Mouse (Mus musculus) left cerebral cortex, postnatal 14 days (tissue): ENCODE measurements around the gene Smug1. TPM values are rescaled to one million over a fixed set of nuclear protein-coding genes. Genes with fewer than 3 reads are reported as not detected.

Experiments used
- DNase-seq, 2 experiments: peaks; one replicate each; pipeline ENCODE4 v3.0.0; 2021 to 2022; ENCODE audit warnings: low spot score in 2 of 2, mixed read lengths in 1 of 2
- intact Hi-C: fragments of 180-260 bp; cut with DNase I; formaldehyde crosslinking; loops from one replicate; pipeline ENCODE4 v1.15.1; 2025
- long read RNA-seq, 2 experiments: library from polyadenylated mRNA; stranded (forward); transcript quantifications; one replicate each; pipeline ENCODE4 v2.0.0; 2021
- total RNA-seq, 2 experiments: library from RNA; stranded (reverse); gene quantifications; 2 replicates each; pipeline ENCODE4 v1.2.3; 2021

Smug1 gene
- 10 to 100 TPM; 16.2 to 17.4 TPM for total RNA-seq
- long read RNA-seq, experiment 1, partial matches to known transcripts = 10 of 15 reads
- long read RNA-seq, experiment 1, other reads (novel, unspliced or antisense) = 3 of 15 reads
- long read RNA-seq, experiment 2, partial matches to known transcripts = 8 of 12 reads
- long read RNA-seq, experiment 2, other reads (novel, unspliced or antisense) = 1 of 12 reads

DNA sequence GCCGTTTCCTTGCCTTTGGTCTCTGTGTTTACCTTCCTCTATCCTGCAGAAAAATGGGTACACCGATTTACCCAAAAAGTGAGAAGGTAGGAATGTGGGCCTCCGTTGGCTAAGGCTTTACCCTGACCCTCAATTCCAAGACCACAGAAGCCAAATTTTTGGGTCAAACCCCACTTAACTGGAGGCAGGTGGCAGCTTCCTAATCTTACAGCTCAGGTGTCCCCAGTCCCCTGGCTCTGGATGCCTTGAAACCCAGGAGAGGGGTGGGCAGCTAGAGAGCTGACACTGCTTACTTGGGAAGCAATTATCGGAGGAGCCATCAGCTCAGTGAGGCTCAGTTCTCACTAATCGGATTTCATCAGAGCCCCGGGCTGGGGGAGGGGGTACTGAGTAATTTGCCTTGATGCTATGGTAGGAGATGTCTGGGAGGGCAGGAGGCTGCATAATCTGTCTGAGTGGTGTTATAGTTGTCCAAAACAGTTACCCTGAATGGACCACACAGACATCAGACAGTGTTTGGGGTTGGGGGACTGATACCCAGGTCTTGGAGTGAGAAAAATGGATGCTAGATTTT, at the start of gene Smug1:
TSS of gene Smug1 (minus strand) at position 51 of the 574 bp plus-strand sequence.
- no peak for DNase-seq

DNA sequence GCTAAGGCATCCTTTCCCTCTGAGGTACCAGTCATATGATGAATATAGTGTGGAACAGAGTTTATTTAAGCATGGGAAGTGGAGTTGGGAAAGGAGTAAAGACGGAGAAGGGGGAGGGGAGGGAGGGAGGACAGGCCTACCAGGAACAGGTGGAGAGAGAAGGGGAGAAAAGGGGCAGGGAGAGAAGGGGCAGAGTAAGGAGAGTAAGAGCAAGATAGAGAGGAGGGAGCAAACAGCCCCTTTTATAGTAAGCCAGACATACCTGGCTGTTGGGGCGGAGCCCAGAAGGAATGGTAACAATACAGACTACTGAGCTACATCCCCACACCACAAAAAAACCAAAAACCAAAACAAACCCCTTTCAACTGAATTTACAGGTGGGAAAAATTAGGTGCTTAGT, 49.2 kb upstream of the Smug1 start:
- no peak for DNase-seq
- intact Hi-C loops = no loop called here

More for the DNA sequence above, at the start of gene Smug1:
- intact Hi-C loops = loop anchor here (10.0 kb wide), 1 partner anchor 422 kb away; no protein-coding TSS in a partner anchor

DNA sequence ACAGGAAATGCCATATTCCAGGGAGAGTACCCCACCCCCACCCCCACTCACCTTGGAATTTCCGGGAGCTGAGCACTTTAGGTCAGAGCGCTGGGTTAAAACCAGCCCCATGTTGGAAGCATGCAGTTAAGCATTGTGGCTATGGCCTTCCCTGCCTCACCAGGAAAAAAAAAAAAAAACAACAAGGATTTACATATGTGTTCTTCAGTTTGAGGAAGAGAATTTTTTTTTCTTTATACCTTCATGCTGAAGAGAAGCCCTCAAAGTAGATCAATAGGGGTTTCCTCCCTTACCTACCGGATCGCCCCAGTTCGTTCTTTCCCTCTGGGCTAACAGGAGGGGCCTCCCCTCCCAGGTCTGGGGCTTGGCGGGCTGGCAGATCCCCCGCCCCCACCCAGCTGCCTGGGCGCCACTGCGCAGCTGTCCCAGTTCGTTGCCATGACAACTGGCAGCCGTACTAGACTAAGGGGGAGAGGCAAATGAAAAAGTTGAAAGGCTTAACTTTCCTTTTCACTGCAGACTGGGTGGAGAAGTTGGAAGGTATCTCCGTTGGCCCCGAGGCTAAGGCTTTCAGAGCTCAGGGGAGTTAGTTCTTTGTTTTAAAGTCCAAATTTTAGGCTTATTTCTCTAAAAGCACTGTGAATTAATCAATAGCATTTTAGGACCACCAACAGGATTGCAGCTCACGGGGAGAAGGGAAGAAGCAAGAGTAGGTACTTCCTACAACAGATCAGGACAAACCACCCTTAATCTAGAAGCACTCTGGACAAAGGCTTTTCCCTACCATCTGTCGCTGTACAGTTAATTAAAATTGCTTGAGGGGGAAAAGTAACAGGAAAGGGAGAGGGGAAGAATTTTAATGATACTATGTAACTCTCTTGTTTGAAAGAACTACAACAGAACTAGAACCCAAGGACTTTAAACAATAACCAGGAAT, 48.3 kb upstream of the Smug1 start:
- peak; percentile 88 to 93 for DNase-seq
- intact Hi-C loops = no loop called here

DNA sequence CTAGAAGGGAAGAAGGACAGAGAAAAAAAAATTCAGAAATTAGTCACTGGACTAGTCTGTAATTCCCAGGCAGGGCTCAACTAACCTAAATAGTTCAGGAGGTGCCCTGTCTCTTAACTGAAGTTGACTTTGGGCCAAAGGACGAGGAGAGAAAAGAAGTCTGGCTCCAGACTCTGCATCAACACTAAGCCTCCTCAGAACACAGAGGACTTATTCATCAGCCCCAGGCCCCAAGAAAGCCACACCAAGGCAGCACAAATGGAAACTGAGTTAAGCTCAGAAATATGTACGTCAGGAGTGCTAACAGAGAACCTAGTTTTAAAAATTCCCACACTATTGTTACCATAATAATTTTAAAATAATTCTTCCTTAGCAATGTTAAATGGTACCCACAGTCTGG, 47.3 kb upstream of the Smug1 start:
- intact Hi-C loops = no loop called here
- DNase-seq = no peak

DNA sequence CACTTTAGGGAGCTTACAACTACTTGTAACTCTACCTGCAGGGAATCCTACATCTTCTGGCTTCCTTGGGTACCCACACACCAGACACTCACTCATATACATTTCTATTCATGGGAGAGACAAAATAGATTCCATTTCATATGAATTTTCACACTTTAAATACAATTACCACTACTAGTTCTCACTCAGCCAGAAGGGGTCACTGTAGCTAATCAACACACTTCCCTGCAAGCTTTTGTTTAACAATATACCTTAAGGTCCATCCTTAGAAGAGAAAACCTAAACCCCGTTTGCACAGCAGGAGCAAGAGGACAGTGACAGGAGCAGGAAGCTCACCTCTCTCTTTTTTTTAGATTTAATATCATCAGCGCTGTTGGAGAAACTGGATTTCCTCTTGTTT, 38.3 kb upstream of the Smug1 start:
- intact Hi-C loops = loop anchor here (5.0 kb wide), 1 partner anchor 37 kb away; the partner anchor contains the start of gene Hnrnpa1
- no peak for DNase-seq

DNA sequence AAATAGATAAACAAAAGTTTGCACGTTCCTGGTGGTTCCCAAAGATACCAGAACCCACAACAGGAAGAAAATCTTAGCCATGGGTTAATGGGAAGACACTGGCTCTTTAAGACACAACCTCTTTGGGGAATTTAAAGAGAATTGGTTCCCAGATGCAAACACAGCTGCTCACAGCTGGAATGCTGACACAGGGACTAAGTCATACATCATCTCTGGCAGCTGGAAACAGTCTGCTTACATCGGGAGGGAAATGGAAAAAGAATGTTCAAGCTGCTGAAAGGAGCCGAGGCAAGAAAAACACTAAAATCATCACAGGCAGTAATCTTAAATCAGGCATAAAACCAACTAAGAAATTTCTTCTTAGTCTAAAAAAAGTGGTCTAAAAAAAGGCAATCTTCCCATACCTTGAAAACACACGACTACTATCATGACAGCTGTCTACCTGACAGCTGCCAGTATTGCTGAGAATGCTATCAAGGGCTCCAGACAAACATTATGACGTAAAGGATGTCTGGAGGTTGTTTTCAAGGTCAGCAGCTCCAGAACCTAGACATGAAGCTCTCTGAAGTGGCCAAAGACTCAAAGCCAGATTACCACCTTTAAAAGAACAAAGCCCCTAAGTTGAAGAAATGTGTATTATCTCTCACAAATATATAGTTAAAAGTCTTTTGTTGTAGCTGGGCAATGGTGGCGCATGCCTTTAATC, 35.3 kb upstream of the Smug1 start:
- DNase-seq = no peak
- intact Hi-C loops = no loop called here

DNA sequence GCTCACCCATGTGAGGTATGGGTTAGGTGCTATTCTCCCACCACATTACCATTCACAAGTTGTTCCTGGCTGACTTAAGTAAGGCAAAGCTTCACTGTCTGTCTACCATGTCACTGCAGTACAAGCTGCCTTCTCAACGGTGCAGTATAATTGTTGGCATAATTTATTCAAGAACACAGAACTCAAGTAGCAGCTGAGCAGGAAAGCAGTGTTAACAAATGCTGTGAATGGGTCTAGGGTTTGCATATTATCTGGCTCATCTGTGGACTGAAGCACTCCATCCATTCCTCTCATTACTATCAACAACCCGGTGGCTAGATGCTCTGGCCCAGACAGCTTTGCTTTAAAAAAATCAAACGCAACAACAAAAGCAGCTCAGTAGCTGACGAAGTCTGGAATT, 30.9 kb upstream of the Smug1 start:
- no peak for DNase-seq
- intact Hi-C loops = no loop called here

DNA sequence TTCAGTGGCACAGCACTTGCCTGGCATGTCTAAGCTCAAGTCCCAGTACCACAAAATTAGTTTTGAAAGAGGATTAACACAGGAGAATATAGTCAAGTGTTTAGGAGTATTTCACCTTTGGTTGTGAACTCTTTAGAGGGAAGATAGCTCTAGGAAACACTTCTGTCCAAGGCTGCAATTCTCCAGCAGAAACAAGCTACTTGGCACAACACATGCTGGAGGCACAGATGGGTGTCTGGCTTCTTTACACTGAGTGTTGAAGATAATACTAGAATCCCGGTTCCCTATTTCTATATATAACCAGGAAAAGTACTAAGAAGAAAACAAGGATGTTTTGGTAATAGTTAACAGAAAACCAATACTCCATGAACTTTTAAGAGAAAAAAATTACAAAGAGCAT, 29.9 kb upstream of the Smug1 start:
- no peak for DNase-seq
- intact Hi-C loops = no loop called here

DNA sequence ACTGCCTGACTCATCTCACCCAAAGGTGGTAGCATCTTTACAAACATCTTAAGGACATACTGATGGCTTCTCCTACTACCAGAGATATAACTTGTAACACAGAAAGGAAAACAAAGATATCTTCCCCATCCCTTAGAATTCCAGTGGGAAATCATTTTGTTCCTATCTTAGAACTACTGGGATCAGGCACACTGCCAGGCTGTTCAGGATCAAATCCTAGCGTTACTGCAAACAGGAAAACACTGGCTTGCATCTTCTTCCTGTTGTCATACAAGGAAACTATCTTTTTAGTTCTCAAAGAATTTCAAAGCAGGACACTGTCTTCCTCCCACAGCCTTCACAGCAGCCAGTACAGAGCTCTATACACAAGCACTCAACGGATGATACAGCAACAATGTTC, 26.7 kb upstream of the Smug1 start:
- intact Hi-C loops = no loop called here
- no peak for DNase-seq

DNA sequence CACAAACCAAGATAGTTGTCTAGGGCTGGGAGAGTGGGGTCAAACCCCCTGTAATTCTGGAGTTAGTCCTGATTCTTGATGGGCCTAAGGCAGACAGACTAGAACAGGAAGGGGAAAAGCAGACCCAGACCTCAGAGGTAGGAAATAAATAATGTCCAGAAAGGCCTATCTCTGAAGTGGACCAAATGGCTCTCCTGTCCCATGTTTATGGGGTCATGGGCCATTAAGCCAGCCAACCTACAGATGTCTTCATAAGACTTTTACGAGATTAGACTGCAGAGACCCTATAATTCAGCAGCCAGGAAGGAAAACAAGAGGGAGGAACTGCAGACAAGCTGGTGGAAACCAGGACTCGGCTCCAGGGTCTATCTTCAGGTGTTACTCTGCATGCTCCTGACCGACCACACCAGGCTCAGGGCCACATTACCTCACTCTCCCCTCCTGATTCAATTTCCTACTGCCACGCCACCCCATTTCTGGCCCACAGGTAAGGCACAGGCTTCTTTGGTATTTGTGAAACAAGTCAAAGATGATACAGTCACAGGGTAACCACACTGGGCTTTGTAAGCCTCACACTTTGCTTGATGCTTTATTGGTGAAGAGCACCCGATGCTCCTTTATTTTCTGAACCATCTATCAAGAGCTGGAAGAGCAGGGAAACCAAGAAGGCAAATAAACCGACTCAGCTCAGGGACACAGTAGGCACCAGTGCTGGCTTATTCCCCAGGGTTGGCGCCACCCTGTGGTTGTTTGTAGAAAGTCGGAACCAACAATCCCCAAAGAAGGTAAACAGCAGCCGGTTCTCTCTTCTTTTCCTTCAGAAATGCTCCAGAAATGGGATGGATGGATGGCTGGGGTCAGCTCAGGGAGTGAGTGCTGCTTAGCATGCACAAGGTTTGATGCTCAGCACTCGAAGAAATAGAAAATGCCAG, 23.9 kb upstream of the Smug1 start:
- peak; percentile 53 to 56 for DNase-seq
- intact Hi-C loops = no loop called here

DNA sequence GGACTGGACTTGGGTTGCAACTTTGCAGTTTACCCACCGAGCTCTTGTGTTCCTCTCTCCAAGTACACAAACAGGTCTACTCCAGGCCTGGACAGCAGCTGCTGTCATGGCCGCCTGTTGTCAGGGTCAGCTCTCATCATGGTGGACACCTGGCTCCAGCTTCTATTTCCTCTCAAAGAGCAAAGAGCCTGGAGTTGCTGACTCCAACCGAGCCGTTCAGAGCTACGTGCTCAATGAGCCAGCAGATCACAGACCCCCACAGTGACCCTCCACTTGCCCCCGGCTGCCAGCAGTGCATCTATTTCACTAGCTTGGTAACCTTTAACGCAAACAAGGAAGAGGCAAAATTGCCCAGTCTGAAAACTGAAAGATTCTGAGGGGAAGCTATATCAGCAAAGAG, 23.2 kb upstream of the Smug1 start:
- DNase-seq = no peak
- intact Hi-C loops = no loop called here

DNA sequence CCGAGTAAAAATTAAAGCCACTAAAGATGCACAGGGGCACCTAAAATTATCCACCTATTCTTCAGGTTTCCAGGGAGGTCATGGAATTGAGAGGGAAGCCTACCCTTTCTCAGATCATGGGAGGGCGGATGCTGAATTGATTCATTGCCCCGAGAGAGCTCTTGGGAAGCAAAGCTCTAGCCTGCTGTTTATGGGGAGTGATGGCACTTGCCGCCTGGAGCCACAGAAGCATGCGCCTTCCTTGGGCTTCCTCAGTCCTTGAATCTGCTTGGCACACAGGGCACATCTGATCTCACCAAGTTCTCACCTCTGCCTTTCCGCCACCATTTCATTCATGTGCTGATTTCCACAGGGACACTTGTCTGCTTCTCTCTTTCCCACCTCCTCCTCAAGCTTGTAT, 20.9 kb upstream of the Smug1 start:
- no peak for DNase-seq
- intact Hi-C loops = no loop called here

DNA sequence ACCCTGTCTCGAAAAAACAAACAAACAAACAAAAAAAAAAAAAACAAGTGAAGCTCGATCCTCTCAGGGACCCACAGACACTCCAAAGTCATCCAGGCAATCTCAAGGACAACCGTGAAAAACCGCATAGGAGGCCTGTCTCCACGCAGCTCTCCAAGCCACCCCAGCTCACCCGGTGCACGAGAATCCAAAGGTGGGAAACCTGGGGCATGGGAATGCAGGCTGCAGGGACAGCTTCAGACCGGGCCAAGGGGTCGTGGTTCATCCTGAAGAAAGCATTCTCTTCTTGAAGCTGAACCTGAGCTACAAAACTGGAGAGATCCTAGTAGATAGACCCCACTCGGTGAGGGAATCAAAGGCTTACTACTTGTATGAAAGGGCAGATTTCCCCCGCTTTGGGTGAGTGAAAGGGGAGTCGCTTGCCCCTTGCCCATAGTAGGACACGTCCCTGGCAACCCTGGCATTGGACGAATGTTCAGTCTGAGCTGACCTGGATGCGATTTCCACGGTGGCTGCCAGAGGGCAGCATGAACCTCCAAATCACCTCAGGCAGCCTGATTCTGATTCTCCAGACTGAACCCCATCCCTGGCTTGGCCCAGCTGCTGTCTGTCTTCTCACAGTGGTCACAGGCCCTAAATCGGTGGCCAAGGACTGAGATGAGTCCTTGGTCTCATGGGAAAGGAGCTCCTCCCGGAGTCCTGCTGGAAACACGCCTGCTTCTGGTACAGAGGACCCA, 18.7 kb upstream of the Smug1 start:
- intact Hi-C loops = no loop called here

DNA sequence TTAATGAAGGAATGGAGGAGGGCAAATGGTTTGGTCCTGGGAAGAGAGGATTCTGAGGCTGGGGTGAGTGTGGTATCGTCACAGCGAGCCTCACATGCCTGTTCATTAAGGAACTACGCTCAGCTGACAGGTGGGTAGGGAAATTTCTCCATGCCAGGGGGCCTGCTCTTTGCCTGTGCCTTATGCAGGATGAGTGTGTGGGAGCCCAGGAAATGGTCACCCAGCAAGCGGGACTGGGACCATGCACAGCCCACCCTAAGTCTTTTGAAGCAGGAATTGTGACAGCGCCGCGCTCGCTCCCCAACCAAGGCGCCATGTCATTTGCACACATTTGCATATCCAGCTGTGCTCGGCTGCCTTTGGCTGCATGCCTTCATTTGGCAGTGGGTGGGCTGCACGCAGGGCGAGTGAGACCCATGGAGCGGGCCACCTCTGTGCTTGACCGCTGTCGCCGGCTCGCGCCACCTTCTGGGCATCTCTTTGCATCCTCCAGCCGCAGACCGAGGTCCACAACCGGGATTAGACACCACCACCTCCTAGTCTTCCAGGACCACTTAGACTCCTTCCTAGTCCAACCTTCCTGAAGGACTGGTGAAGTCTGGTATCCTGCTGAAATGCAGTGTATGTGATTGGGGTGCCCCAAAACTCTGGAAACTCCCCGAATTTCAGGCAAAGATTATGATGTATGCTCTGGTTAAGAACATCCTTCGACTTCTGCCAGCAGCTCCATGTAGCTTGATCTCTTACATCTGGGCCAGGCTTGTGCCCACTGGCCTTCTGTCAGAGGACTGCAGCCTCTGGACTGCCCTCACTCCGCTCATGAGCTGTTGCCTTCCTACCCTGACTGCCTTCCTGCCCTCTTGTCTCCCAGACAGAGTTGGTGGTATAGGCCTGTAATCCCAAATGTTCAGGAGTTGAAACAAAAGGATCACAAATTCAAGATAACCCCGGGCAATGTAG, 17.0 kb upstream of the Smug1 start:
- DNase-seq = no peak
- intact Hi-C loops = loop anchor here (2.0 to 5.0 kb wide), 2 partner anchors 123 to 487 kb away; no protein-coding TSS in a partner anchor

More for the DNA sequence above, 18.7 kb upstream of the Smug1 start:
- DNase-seq = peak; percentile 62 to 69

DNA sequence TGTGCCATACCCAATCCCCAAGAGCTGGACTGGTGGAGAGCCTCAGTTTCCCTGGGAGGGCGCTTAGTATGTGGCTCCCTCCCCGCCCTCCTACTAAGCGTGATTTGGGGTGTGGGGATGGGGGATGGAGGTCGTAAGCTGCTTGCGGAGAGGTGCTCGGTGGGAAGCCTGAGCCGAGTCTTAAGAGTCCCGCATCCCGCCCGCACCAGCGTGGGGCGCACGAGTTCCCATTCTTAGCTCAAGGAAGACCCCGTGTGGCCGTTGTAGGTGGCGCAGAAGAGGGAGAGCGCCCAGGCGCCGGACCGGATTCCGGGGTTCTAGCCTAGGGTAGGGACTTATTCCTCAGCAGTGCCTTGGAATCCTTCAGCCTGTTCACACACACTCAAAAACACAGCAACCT, 16.2 kb upstream of the Smug1 start:
- intact Hi-C loops = loop anchor here (2.0 to 5.0 kb wide), 2 partner anchors 124 to 486 kb away; no protein-coding TSS in a partner anchor
- peak; percentile 67 to 75 for DNase-seq

DNA sequence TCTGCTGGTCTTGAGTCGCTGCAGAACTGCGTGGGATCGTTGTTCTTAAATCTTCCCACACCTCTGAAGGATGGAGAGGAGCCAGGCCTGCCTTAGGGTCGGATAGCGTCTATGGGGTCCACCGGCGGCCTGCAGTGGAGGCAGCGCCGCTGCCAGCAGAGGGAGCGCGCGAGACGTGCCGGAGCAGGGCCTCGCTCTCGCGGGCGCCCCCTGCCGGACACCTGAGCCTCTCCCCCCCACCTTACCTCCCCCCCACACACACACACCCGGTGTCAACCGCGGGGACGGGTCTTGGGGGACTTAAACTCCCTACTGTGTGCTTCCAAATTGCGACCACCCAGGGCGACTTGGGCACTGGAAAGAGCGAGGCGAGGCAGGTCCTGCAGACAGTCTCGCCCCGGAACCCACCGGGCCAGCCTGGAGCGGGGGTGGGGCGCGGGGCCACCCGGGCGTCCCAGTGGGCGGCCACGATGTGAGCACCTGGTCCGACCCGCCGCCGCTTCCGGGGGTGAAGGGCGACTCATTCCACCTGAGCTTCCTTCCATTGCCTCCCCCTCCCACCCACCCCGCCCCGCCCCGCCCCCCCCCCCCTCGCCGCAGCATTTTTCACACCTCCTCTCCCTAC, 15.4 kb upstream of the Smug1 start:
- peak; percentile 77 to 81 for DNase-seq
- intact Hi-C loops = loop anchor here (2.0 to 5.0 kb wide), 2 partner anchors 125 to 485 kb away; no protein-coding TSS in a partner anchor
